Mouse (Mus musculus) testis, adult 2 months (tissue): ENCODE results near the gene Gm49353.

Experiments
- CTCF ChIP-seq: fragments of 200-500 bp; IDR thresholded peaks from 2 replicates; pipeline ENCODE4 v1.5.1; 2012; ENCODE audit warnings: low read depth, mild to moderate bottlenecking, inconsistent platforms, low read length, moderate library complexity; ENCODE audit not compliant: control insufficient read depth, insufficient read depth, insufficient replicate concordance
- POLR2A ChIP-seq: fragments of 200-500 bp; IDR thresholded peaks from 2 replicates; pipeline ENCODE4 v1.6.1; 2012; ENCODE audit warnings: low read depth, mild to moderate bottlenecking, inconsistent platforms, low read length, moderate library complexity; ENCODE audit not compliant: control insufficient read depth

- TF ChIP-seq POLR2A = no peak
- no peak for TF ChIP-seq CTCF
Measured at GRCm38 (mm10) chr10:29211453-29211852, 12.7 kb downstream of the Gm49353 start, which contains the start of gene 9330159F19Rik.
